Mouse (Mus musculus) lung, embryonic 16.5 days (tissue): Measurements from ENCODE around the gene Exosc7. TPM values are rescaled to one million over a fixed set of nuclear protein-coding genes. Genes with fewer than 3 reads are reported as not detected.

Experiments used
- ATAC-seq: fragments of 200-750 bp; cut with Nextera tagmentation; 2 replicates; pipeline ENCODE4 v1.8.0; 2017; ENCODE audit warnings: low read depth, mild to moderate bottlenecking, moderate library complexity
- H3K27ac ChIP-seq: fragments of 300-500 bp; sonication (generic); 2 replicates; pipeline ENCODE4 v1.5.1; 2014; ENCODE audit warnings: mild to moderate bottlenecking, control low read depth, low read length
- H3K27me3 ChIP-seq: fragments of 300-500 bp; sonication (generic); 2 replicates; pipeline ENCODE4 v1.6.1; 2014; ENCODE audit warnings: low read depth, low read length, mixed read lengths; ENCODE audit not compliant: control insufficient read depth, insufficient read depth
- H3K36me3 ChIP-seq: fragments of 300-500 bp; sonication (generic); 2 replicates; pipeline ENCODE4 v1.6.1; 2014; ENCODE audit warnings: low read length; ENCODE audit not compliant: control insufficient read depth, insufficient read depth
- H3K4me1 ChIP-seq: fragments of 300-500 bp; sonication (generic); replicated peaks from 2 replicates; pipeline ENCODE4 v1.6.1; 2014; ENCODE audit warnings: low read length, mixed read lengths; ENCODE audit not compliant: control insufficient read depth, insufficient read depth
- H3K4me2 ChIP-seq: fragments of 300-500 bp; sonication (generic); 2 replicates; pipeline ENCODE4 v1.6.1; 2014; ENCODE audit warnings: low read depth, low read length, control low read depth
- H3K4me3 ChIP-seq: fragments of 300-500 bp; sonication (generic); 2 replicates; pipeline ENCODE4 v1.5.1; 2014; ENCODE audit warnings: mild to moderate bottlenecking, low read length, control low read depth
- H3K9ac ChIP-seq: fragments of 300-500 bp; sonication (generic); 2 replicates; pipeline ENCODE4 v1.6.1; 2014; ENCODE audit warnings: low read length, control low read depth
- H3K9me3 ChIP-seq: fragments of 300-500 bp; sonication (generic); 2 replicates; pipeline ENCODE4 v1.6.1; 2016; ENCODE audit warnings: low read length; ENCODE audit not compliant: control insufficient read depth
- WGBS: fragments of 180-500 bp; shearing (Covaris S2); extraction: QIAGEN DNeasy Blood & Tissue Kit; methylation state at CpG from one replicate; pipeline ENCODE4 v1.1.7; 2014; 5-methylcytosine and 5-hydroxymethylcytosine counted together
- polyA plus RNA-seq: library from polyadenylated mRNA; unstranded; fragments of >200 nt; fragmentation: Nextera tagmentation; extraction: Ambion mirVana; gene quantifications from 2 replicates; pipeline ENCODE4 v1.2.1, GENCODE M21; 2015

Gene Exosc7
- polyA plus RNA-seq, 1 experiment from 2014 or later = 123 TPM

DNA sequence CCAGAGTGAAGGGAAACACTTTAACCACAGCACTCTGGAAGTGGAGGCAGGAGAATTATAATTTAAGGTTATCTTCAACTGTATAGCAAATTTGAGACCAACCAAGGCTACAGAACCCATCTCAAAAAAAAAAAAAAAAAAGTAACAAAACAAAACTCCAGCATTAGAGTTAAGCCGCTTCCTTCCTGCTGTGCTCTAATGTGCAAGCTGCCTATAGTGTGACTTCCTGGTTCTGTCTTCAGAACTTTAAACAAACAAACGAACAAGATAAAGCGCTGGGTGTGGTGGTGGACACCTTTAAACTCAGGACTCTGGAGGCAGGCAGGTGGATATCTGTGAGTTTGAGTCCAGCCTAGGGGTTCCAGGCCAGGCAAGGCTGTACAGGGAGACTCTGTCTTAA, 39.0 kb downstream of the Exosc7 start:
- no peak overlapping the region for H3K9ac ChIP-seq
- no peak overlapping the region for H3K4me2 ChIP-seq
- H3K9me3 ChIP-seq = no peaks in the 10 kb centered on the region
- H3K27me3 ChIP-seq = no peaks in the 10 kb centered on the region
- 41% methylated on average over 3 of the region's 3 CpGs for WGBS
- H3K27ac ChIP-seq = no peak overlapping the region
- H3K4me3 ChIP-seq = no peak overlapping the region
- H3K36me3 ChIP-seq = no peaks in the 10 kb centered on the region
- peaks cover 22% of the 10 kb centered on the region for H3K4me1 ChIP-seq
- no peak for ATAC-seq

DNA sequence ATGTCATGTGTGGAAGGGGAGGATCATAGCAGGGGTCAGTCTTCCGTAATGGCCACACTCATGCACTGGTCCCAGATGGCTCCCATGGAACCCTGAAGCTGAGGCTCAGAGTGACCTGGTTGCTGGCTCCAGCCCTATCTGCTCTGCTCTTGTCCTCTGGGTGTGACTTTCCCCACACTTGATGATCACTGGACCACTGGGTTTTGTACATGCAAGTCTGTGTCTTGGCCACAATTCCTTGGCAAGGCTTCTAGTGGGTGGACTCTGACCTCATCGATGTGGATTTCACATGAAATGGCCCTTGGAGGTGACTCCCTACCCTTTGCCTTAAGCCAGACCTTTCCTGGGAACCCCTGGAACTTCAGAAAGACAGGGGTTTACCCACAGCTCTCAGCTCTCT, 40.1 kb downstream of the Exosc7 start:
- Histone ChIP-seq H3K4me1 (peaks cover 20% of the 10 kb centered on the region), H3K9me3 (no peaks in the 10 kb centered on the region), H3K27ac (no peak overlapping the region), H3K9ac (no peak overlapping the region), H3K4me3 (no peak overlapping the region), H3K36me3 (no peaks in the 10 kb centered on the region), H3K27me3 (no peaks in the 10 kb centered on the region), H3K4me2 (no peak overlapping the region)
- no peak for ATAC-seq
- WGBS = 86% methylated on average over 2 of the region's 2 CpGs

DNA sequence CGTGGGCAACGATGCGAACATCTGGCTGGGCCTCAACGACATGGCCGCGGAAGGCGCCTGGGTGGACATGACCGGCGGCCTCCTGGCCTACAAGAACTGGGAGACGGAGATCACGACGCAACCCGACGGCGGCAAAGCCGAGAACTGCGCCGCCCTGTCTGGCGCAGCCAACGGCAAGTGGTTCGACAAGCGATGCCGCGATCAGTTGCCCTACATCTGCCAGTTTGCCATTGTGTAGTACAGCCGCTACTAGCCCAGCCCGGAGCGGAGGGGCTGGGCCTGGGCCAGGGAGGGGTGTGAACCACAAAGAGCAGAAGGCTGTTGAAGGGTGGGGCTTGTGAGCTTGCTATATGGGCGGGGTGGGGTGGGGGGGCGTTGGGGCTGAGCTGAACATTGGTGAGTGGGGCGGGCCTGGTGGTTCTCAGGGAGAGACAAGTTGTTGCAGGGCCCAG, 43.9 kb downstream of the Exosc7 start:
- ATAC-seq = peak; percentile 75
- H3K9ac ChIP-seq = peak overlapping the region; percentile 51
- H3K27me3 ChIP-seq = no peaks in the 10 kb centered on the region
- no peaks in the 10 kb centered on the region for H3K36me3 ChIP-seq
- H3K27ac ChIP-seq = no peak overlapping the region
- 31% methylated on average over 30 of the region's 30 CpGs for WGBS
- peaks cover 4% of the 10 kb centered on the region for H3K4me1 ChIP-seq
- peak overlapping the region; percentile 50 for H3K4me2 ChIP-seq
- no peaks in the 10 kb centered on the region for H3K9me3 ChIP-seq
- H3K4me3 ChIP-seq = peak overlapping the region; percentile 36

DNA sequence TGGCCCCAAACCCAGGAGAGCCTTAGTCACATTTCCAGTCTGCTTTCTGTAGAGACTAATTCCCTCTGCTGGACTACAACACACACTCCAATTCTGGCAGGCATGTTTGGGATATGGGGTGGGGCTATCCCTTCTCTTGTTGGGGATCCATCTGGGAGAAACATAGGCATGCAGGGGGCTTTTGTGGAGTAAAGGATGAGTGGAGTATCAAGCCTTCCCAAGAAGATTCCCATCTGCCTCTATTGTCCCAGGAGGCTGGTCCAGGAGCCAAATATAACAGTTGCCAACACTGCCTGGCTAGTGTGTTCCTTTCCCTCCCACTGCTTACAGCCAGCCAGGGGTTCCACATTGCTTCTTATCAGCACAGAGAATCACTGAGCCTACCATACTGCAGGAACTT, 44.7 kb downstream of the Exosc7 start:
- Histone ChIP-seq H3K36me3 (no peaks in the 10 kb centered on the region), H3K4me3 (no peak overlapping the region), H3K27ac (no peak overlapping the region), H3K4me1 (no peaks in the 10 kb centered on the region), H3K9ac (no peak overlapping the region; the same call in 1 of the 2 replicates), H3K27me3 (no peaks in the 10 kb centered on the region), H3K4me2 (no peak overlapping the region), H3K9me3 (no peaks in the 10 kb centered on the region)
- ATAC-seq = no peak

DNA sequence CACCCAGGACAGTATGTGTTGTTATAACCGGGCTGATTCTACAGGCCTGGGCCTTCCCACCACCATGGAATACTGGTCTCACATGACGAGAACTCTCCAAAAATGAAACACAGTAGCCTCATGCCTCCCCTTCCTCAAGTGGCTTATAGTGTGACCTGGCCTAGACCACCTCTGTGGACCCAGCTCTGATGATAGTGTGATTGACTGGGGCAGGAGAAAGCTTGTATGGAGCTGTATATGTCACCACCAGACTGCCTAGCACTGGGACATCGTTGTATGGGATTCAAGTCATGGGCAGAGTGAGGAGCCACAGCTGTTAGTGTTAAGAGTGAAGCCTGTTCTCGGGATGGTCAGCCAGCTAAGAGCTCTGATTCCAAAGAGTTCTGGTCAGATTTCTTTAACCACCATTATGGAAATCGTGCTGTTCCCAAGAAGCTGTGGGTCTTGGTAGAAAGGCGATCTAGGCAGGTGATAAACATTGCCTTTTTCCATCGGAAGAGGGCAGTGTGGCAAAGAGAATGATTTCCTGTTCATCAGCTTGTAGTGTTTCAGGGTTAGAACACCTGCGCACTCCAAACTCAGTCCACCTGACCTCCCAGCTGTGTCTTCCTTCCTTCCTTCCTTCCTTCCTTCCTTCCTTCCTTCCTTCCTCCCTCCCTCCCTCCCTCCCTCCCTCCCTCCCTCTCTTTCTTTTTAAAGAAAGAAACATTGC, 45.3 kb downstream of the Exosc7 start:
- H3K9me3 ChIP-seq = no peaks in the 10 kb centered on the region
- no peaks in the 10 kb centered on the region for H3K27me3 ChIP-seq
- H3K4me1 ChIP-seq = no peaks in the 10 kb centered on the region
- no peak for ATAC-seq
- no peak overlapping the region for H3K4me3 ChIP-seq
- 48% methylated on average over 8 of the region's 8 CpGs for WGBS
- H3K4me2 ChIP-seq = no peak overlapping the region
- no peak overlapping the region; the same call in 1 of the 2 replicates for H3K9ac ChIP-seq
- no peak overlapping the region for H3K27ac ChIP-seq
- H3K36me3 ChIP-seq = no peaks in the 10 kb centered on the region

DNA sequence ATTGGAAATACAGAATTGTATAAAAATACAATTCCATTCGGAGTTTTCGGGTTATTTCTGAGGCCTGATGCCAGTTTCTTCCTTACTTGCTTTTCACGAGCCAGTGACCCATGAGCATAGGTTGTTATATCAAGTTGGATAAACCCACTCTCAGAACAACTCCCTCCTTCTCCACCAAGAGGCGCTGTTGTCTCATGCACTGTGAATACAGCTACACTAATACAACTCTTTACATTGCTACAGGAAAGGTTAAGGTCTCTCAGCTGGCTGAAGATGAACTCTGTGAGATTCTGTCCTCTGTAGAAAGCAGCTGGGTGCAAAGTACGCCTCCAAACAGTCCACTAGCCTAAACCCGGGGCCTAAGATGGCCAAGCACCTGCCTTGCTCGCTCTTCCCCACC, 46.3 kb downstream of the Exosc7 start:
- no peak overlapping the region for H3K4me3 ChIP-seq
- no peak overlapping the region for H3K4me2 ChIP-seq
- no peaks in the 10 kb centered on the region for H3K4me1 ChIP-seq
- H3K36me3 ChIP-seq = no peaks in the 10 kb centered on the region
- H3K9me3 ChIP-seq = no peaks in the 10 kb centered on the region
- WGBS = 52% methylated on average over 7 of the region's 7 CpGs
- H3K9ac ChIP-seq = no peak overlapping the region
- no peaks in the 10 kb centered on the region for H3K27me3 ChIP-seq
- ATAC-seq = no peak
- H3K27ac ChIP-seq = no peak overlapping the region

DNA sequence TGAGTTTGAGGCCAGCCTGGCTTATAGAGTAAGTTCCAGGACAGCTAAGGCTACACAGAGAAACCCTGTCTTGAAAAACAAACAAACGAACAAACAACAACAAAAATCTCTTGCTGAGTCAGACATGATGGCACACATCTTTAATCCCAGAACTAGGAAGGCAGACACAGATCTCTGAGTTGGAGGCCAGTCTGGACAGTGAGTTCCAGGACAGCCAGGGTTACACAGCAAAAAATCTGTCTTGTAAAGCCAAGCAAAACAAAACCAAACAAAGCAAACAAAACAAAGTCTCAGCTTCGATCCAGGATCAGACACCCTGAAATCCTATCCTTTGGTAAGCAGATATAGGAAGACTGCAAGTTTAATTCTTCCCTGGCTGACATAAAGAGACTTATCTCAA, 48.8 kb downstream of the Exosc7 start:
- Histone ChIP-seq H3K36me3 (no peaks in the 10 kb centered on the region), H3K9ac (no peak overlapping the region), H3K27ac (no peak overlapping the region), H3K4me2 (no peak overlapping the region), H3K9me3 (no peaks in the 10 kb centered on the region), H3K4me3 (no peak overlapping the region), H3K27me3 (no peaks in the 10 kb centered on the region), H3K4me1 (no peaks in the 10 kb centered on the region)
- ATAC-seq = no peak
- 36% methylated on average over 2 of the region's 2 CpGs for WGBS

- H3K27me3 ChIP-seq = no peaks in the 10 kb centered on the region
These were observed 50.1 kb downstream of the Exosc7 start for GRCm38 (mm10) chr9:123162985-123163694.

GRCm38 (mm10) chr9:123165781-123166443, 52.9 kb downstream of the Exosc7 start:
- ATAC-seq = no peak

More at GRCm38 (mm10) chr9:123162985-123163694, 50.1 kb downstream of the Exosc7 start:
- WGBS = 62% methylated on average over 4 of the region's 4 CpGs
- Histone ChIP-seq H3K36me3 (no peaks in the 10 kb centered on the region), H3K4me2 (no peak overlapping the region), H3K9ac (no peak overlapping the region), H3K27ac (no peak overlapping the region), H3K4me3 (no peak overlapping the region), H3K4me1 (no peaks in the 10 kb centered on the region), H3K9me3 (no peaks in the 10 kb centered on the region)
- no peak for ATAC-seq

More at GRCm38 (mm10) chr9:123165781-123166443, 52.9 kb downstream of the Exosc7 start:
- Histone ChIP-seq H3K4me1 (no peaks in the 10 kb centered on the region), H3K4me3 (no peak overlapping the region), H3K27ac (no peak overlapping the region), H3K9me3 (no peaks in the 10 kb centered on the region), H3K4me2 (no peak overlapping the region), H3K36me3 (no peaks in the 10 kb centered on the region), H3K27me3 (no peaks in the 10 kb centered on the region), H3K9ac (no peak overlapping the region)
- WGBS = 89% methylated on average over 3 of the region's 3 CpGs
